In genomic region chr15:101770226-101770625, GRCm38 (mm10) we compare ENCODE assay signal across 26 mouse cellular contexts. TPM values are rescaled to one million over a fixed set of nuclear protein-coding genes. Genes with fewer than 3 reads are reported as not detected.
A peak's percentile ranks its signal among the peaks of the same experiment; 100 is the strongest.
DNase-seq lines count a peak whose midpoint lies in the region; ATAC-seq and TF ChIP-seq lines count a peak whose summit lies in the region.
"Had no signal": no experiment of that assay in that cellular context is flagged by ENCODE, and none has a peak within 500 bp of the region (broad histone marks: within the 10 kb centered on the region; RNA-seq: fewer than 3 reads in every experiment).

No protein-coding gene starts in this region.

- peak overlapping the region; percentile 51; the same call in 1 of the 2 replicates for H3K27ac ChIP-seq in embryonic facial prominence, embryonic 10.5 days (replicated peaks)
- peak overlapping the region; percentile 63 for H3K27ac ChIP-seq in embryonic facial prominence, embryonic 14.5 days (replicated peaks; ENCODE audit: low read depth, low read length)
- H3K27ac ChIP-seq in stomach, postnatal 0 days (replicated peaks): peak overlapping the region; percentile 25; the same call in 1 of the 2 replicates
- H3K27ac ChIP-seq: forebrain, embryonic 15.5 days; heart, embryonic 10.5 days; hindbrain, embryonic 12.5 days; hindbrain, postnatal 0 days had no signal

- H3K9ac ChIP-seq in embryonic facial prominence, embryonic 14.5 days (ENCODE audit: low read depth, low read length): peak overlapping the region; percentile 25; the same call in 1 of the 2 replicates
- H3K9ac ChIP-seq in stomach, postnatal 0 days (ENCODE audit: low read length): no peak overlapping the region
- H3K9ac ChIP-seq: forebrain, embryonic 15.5 days; hindbrain, embryonic 12.5 days had no signal

- no peaks in the 10 kb centered on the region for H3K36me3 ChIP-seq in embryonic facial prominence, embryonic 10.5 days (replicated peaks)
- no peaks in the 10 kb centered on the region for H3K36me3 ChIP-seq in embryonic facial prominence, embryonic 14.5 days (ENCODE audit: control insufficient read depth, insufficient read depth, low read length)
- H3K36me3 ChIP-seq in stomach, postnatal 0 days (ENCODE audit: control insufficient read depth, insufficient read depth, low read length): no peaks in the 10 kb centered on the region
- H3K36me3 ChIP-seq: forebrain, embryonic 15.5 days; G1E; heart, embryonic 10.5 days; hindbrain, embryonic 12.5 days had no signal

- no peak for TF ChIP-seq EP300 in stomach, postnatal 0 days (optimal IDR thresholded peaks at IDR 0.05)

- H3K4me1 ChIP-seq in embryonic facial prominence, embryonic 10.5 days: peaks cover 17% of the 10 kb centered on the region; the same call in 1 of the 2 replicates
- H3K4me1 ChIP-seq in embryonic facial prominence, embryonic 14.5 days (ENCODE audit: control insufficient read depth, insufficient read depth, low read length): no peaks in the 10 kb centered on the region
- H3K4me1 ChIP-seq in stomach, postnatal 0 days (replicated peaks; ENCODE audit: control insufficient read depth, insufficient read depth): no peaks in the 10 kb centered on the region
- H3K4me1 ChIP-seq: heart, embryonic 10.5 days had no signal

- no peaks in the 10 kb centered on the region for H3K9me3 ChIP-seq in embryonic facial prominence, embryonic 10.5 days
- no peaks in the 10 kb centered on the region for H3K9me3 ChIP-seq in embryonic facial prominence, embryonic 14.5 days (ENCODE audit: control insufficient read depth, low read length)
- H3K9me3 ChIP-seq in stomach, postnatal 0 days (ENCODE audit: control insufficient read depth, low read length): no peaks in the 10 kb centered on the region
- H3K9me3 ChIP-seq: forebrain, embryonic 15.5 days; heart, embryonic 10.5 days; hindbrain, embryonic 12.5 days had no signal

- DNase-seq in embryo, embryonic 9.5 days (ENCODE audit: extremely low spot score): peak; percentile 2
- DNase-seq in embryo, embryonic 10 days (ENCODE audit: low spot score): no peak
- peak; percentile 30 for DNase-seq in embryonic facial prominence, embryonic 10.5 days (ENCODE audit: low spot score)
- peak; percentile 75 for DNase-seq in embryonic facial prominence, embryonic 14.5 days (ENCODE audit: low spot score)
- no peak for DNase-seq in stomach, postnatal 0 days (ENCODE audit: low spot score)
- DNase-seq in kidney, postnatal 10 days: no peak
- DNase-seq in lung, postnatal 10 days: no peak
- DNase-seq: adrenal gland, postnatal 14 days; B cell, adult 2 months; cerebellum, adult 11-12 months; cerebellum, adult 9-10 months; cerebellum, postnatal 25 days; gastrocnemius, postnatal 36 days; heart, adult 11 months; heart, postnatal 10 days; heart, postnatal 4 days had no signal

- no peak overlapping the region for H3K4me3 ChIP-seq in embryonic facial prominence, embryonic 10.5 days
- no peak overlapping the region for H3K4me3 ChIP-seq in embryonic facial prominence, embryonic 14.5 days (ENCODE audit: low read depth, low read length)
- no peak overlapping the region for H3K4me3 ChIP-seq in stomach, postnatal 0 days (ENCODE audit: low read depth, low read length)
- H3K4me3 ChIP-seq: forebrain, embryonic 15.5 days; heart, embryonic 10.5 days; hindbrain, embryonic 12.5 days had no signal

- H3K27me3 ChIP-seq in embryonic facial prominence, embryonic 10.5 days (replicated peaks; ENCODE audit: low read depth, poor library complexity, severe bottlenecking): no peaks in the 10 kb centered on the region
- no peaks in the 10 kb centered on the region for H3K27me3 ChIP-seq in embryonic facial prominence, embryonic 14.5 days (replicated peaks; ENCODE audit: control insufficient read depth, insufficient read depth, low read length)
- no peaks in the 10 kb centered on the region for H3K27me3 ChIP-seq in stomach, postnatal 0 days (ENCODE audit: control insufficient read depth, insufficient read depth, low read length)
- H3K27me3 ChIP-seq: forebrain, embryonic 15.5 days; hindbrain, embryonic 12.5 days had no signal

- 56% methylated on average over 8 of the region's 8 CpGs for WGBS in embryonic facial prominence, embryonic 10.5 days
- WGBS in embryonic facial prominence, embryonic 14.5 days: 47% methylated on average over 8 of the region's 8 CpGs
- 23% methylated on average over 8 of the region's 8 CpGs for WGBS in stomach, postnatal 0 days

- TF ChIP-seq CTCF in stomach, postnatal 0 days (IDR thresholded peaks at IDR 0.05; ENCODE audit: low read depth): no peak

- peak; percentile 67; the same call in 1 of the 2 replicates for ATAC-seq in embryonic facial prominence, embryonic 14.5 days (ENCODE audit: low read depth)
- no peak for ATAC-seq in stomach, postnatal 0 days (ENCODE audit: low FRiP score, low TSS enrichment)
- ATAC-seq: CD4-positive, CD25-positive, alpha-beta regulatory T cell, adult 4 months; forebrain, embryonic 15.5 days; hindbrain, postnatal 0 days had no signal

- no peak overlapping the region for H3K4me2 ChIP-seq in embryonic facial prominence, embryonic 14.5 days (ENCODE audit: low read depth, low read length)
- no peak overlapping the region for H3K4me2 ChIP-seq in stomach, postnatal 0 days (replicated peaks; ENCODE audit: low read depth)
- H3K4me2 ChIP-seq: forebrain, embryonic 15.5 days; hindbrain, embryonic 12.5 days had no signal

RNA-seq across cellular contexts. Expression of gene Krt72, which starts 16.0 kb away (rescaled TPM):
- not detected in 2 replicates for polyA plus RNA-seq in embryonic facial prominence, embryonic 10.5 days (2016; fragmentation: Nextera tagmentation; extraction: Ambion mirVana)
- 0.51 and 0.81 TPM in 2 replicates for polyA plus RNA-seq in embryonic facial prominence, embryonic 14.5 days (2014; fragmentation: Nextera tagmentation; extraction: Ambion mirVana)
- not detected in 2 replicates for polyA plus RNA-seq in stomach, postnatal 0 days (2015; fragmentation: Nextera tagmentation; extraction: Ambion mirVana)
- polyA plus RNA-seq: CD4-positive, CD25-positive, alpha-beta regulatory T cell, adult 4 months; cortical plate, adult 2 months; forebrain, embryonic 11.5 days; forebrain, embryonic 15.5 days; G1E; heart, embryonic 10.5 days; heart, embryonic 14.5 days; hindbrain, embryonic 12.5 days; hindbrain, postnatal 0 days; intestine, embryonic 14.5 days had no signal

RNA-seq across cellular contexts. Expression of gene Krt71, which starts 27.3 kb away (rescaled TPM):
- polyA plus RNA-seq in embryonic facial prominence, embryonic 10.5 days (2016; fragmentation: Nextera tagmentation; extraction: Ambion mirVana): not detected in 2 replicates
- polyA plus RNA-seq in embryonic facial prominence, embryonic 14.5 days (2014; fragmentation: Nextera tagmentation; extraction: Ambion mirVana): 9.3 and 14.3 TPM in 2 replicates
- not detected in 2 replicates for polyA plus RNA-seq in stomach, postnatal 0 days (2015; fragmentation: Nextera tagmentation; extraction: Ambion mirVana)
- polyA plus RNA-seq: CD4-positive, CD25-positive, alpha-beta regulatory T cell, adult 4 months; cortical plate, adult 2 months; forebrain, embryonic 11.5 days; forebrain, embryonic 15.5 days; G1E; heart, embryonic 10.5 days; heart, embryonic 14.5 days; hindbrain, embryonic 12.5 days; intestine, embryonic 14.5 days had no signal

RNA-seq across cellular contexts. Expression of gene Krt73, which starts 31.9 kb away (rescaled TPM):
- not detected in 2 replicates for polyA plus RNA-seq in embryonic facial prominence, embryonic 10.5 days (2016; fragmentation: Nextera tagmentation; extraction: Ambion mirVana)
- polyA plus RNA-seq in embryonic facial prominence, embryonic 14.5 days (2014; fragmentation: Nextera tagmentation; extraction: Ambion mirVana): 3.3 and 3.4 TPM in 2 replicates
- polyA plus RNA-seq in stomach, postnatal 0 days (2015; fragmentation: Nextera tagmentation; extraction: Ambion mirVana): not detected in 2 replicates
- polyA plus RNA-seq: CD4-positive, CD25-positive, alpha-beta regulatory T cell, adult 4 months; forebrain, embryonic 11.5 days; G1E; heart, embryonic 10.5 days; heart, embryonic 14.5 days; intestine, embryonic 14.5 days had no signal

RNA-seq across cellular contexts. Expression of gene Krt2, which starts 47.7 kb away (rescaled TPM):
- polyA plus RNA-seq in embryonic facial prominence, embryonic 10.5 days (2016; fragmentation: Nextera tagmentation; extraction: Ambion mirVana): not detected in 2 replicates
- polyA plus RNA-seq in embryonic facial prominence, embryonic 14.5 days (2014; fragmentation: Nextera tagmentation; extraction: Ambion mirVana): 0.10 TPM in 1 of 2 replicates, not detected in the other
- not detected in 2 replicates for polyA plus RNA-seq in stomach, postnatal 0 days (2015; fragmentation: Nextera tagmentation; extraction: Ambion mirVana)
- polyA plus RNA-seq: CD4-positive, CD25-positive, alpha-beta regulatory T cell, adult 4 months; forebrain, embryonic 11.5 days; forebrain, embryonic 15.5 days; G1E; heart, embryonic 10.5 days; heart, embryonic 14.5 days; hindbrain, embryonic 12.5 days; intestine, embryonic 14.5 days had no signal

RNA-seq across cellular contexts. Expression of gene Krt5, which starts 57.5 kb away (rescaled TPM):
- polyA plus RNA-seq in embryonic facial prominence, embryonic 10.5 days (2016; fragmentation: Nextera tagmentation; extraction: Ambion mirVana): 1.1 and 5.4 TPM in 2 replicates
- 142 and 153 TPM in 2 replicates for polyA plus RNA-seq in embryonic facial prominence, embryonic 14.5 days (2014; fragmentation: Nextera tagmentation; extraction: Ambion mirVana)
- 504 and 557 TPM in 2 replicates for polyA plus RNA-seq in stomach, postnatal 0 days (2015; fragmentation: Nextera tagmentation; extraction: Ambion mirVana)
- polyA plus RNA-seq: CD4-positive, CD25-positive, alpha-beta regulatory T cell, adult 4 months; cortical plate, adult 2 months; G1E; heart, embryonic 14.5 days; intestine, embryonic 14.5 days had no signal

Comparison
In these comparisons a context has a peak if more than half of its experiments do, and no peak if none do; other contexts are left out.
1. DNase-seq: peak in embryo, embryonic 9.5 days (single experiment), embryonic facial prominence, embryonic 10.5 days (single experiment) and embryonic facial prominence, embryonic 14.5 days (single experiment); none in embryo, embryonic 10 days (single experiment), stomach, postnatal 0 days (single experiment), kidney, postnatal 10 days (single experiment) and lung, postnatal 10 days (single experiment).
2. RNA of gene Krt71, which starts 27.3 kb away (polyA plus RNA-seq): 9.3 to 14.3 TPM in embryonic facial prominence, embryonic 14.5 days; not detected in embryonic facial prominence, embryonic 10.5 days and not detected in stomach, postnatal 0 days; every median in the first group is over 10 times any median in the second.
3. Peak in every context shown above with its lines, with median percentiles within 50 percentile points of each other: H3K27ac ChIP-seq.